Comparison of ENCODE assay signal across 16 mouse cellular contexts in the genomic region with DNA sequence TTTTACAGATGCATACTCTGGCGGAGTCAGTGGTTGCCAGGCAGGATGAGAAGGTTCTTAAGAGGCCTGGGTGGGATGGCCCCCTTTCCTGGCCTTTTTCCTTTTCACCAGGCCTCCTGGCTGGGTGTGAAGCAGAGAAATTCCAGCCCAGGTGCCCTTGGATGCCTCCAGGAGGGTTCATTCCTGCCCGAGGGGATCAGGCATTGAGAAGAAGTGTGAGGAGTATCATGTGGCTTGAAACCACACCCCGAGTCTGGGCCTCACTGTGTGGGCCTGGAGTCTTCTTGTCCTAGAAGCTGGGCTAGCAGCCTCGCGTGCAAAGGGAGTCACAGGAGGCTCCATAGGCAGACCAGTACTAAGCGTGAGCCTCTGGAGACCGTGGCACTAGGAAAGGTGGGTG. TPM values are rescaled to one million over a fixed set of nuclear protein-coding genes. Genes with fewer than 3 reads are reported as not detected.
DNase-seq lines count a peak whose midpoint lies in the region; ATAC-seq and TF ChIP-seq lines count a peak whose summit lies in the region.
"Had no signal": no experiment of that assay in that cellular context is flagged by ENCODE, and none has a peak within 500 bp of the region (broad histone marks: within the 10 kb centered on the region; RNA-seq: fewer than 3 reads in every experiment).

No protein-coding gene starts in this region.

- no peak overlapping the region for H3K4me2 ChIP-seq in lung, embryonic 16.5 days (ENCODE audit: low read depth, low read length)
- H3K4me2 ChIP-seq in lung, postnatal 0 days (replicated peaks; ENCODE audit: low read depth, low read length) = no peak overlapping the region
- H3K4me2 ChIP-seq in liver, postnatal 0 days (ENCODE audit: low read depth, low read length) = 0 out of 2 replicates have a peak overlapping the region, but pooled peaks have one; percentile 12
- H3K4me2 ChIP-seq: limb, embryonic 12.5 days; midbrain, embryonic 13.5 days had no signal

- WGBS in lung, embryonic 16.5 days = 57% methylated on average over 7 of the region's 7 CpGs
- 61% methylated on average over 7 of the region's 7 CpGs for WGBS in lung, postnatal 0 days
- 66% methylated on average over 7 of the region's 7 CpGs for WGBS in embryonic facial prominence, embryonic 10.5 days
- 64% methylated on average over 7 of the region's 7 CpGs for WGBS in liver, postnatal 0 days (ENCODE audit: insufficient replicate concordance)

- H3K9ac ChIP-seq in lung, embryonic 16.5 days (ENCODE audit: low read length) = no peak overlapping the region
- no peak overlapping the region for H3K9ac ChIP-seq in lung, postnatal 0 days (replicated peaks; ENCODE audit: low read depth)
- H3K9ac ChIP-seq in liver, postnatal 0 days (replicated peaks) = no peak overlapping the region
- H3K9ac ChIP-seq: limb, embryonic 12.5 days; midbrain, embryonic 13.5 days had no signal

- no peak for DNase-seq in frontal cortex, postnatal 25 days (ENCODE audit: low spot score in 2 of 2)
- DNase-seq in lung, postnatal 0 days (ENCODE audit: low spot score) = no peak
- no peak for DNase-seq in embryonic facial prominence, embryonic 10.5 days (ENCODE audit: low spot score)
- peak; percentile 21 for DNase-seq in liver, postnatal 0 days
- no peak for DNase-seq in gastrocnemius, postnatal 25 days
- DNase-seq in cerebellum, adult 18-20 months = no peak
- DNase-seq: adrenal gland, postnatal 25 days; B cell, adult 2 months; cerebellum, adult 9-10 months; kidney, adult 8-10 months; layer of hippocampus, postnatal 36 days had no signal

- no peak for TF ChIP-seq CTCF in lung, postnatal 0 days (IDR thresholded peaks at IDR 0.05)
- TF ChIP-seq CTCF in liver, postnatal 0 days (IDR thresholded peaks at IDR 0.05; ENCODE audit: low read depth) = no peak

- ATAC-seq in frontal cortex, adult (ENCODE audit: low TSS enrichment) = 0 out of 2 replicates have a peak, but pooled peaks have one; percentile 32
- ATAC-seq in lung, embryonic 16.5 days (ENCODE audit: low read depth) = no peak; the same call in 1 of the 2 replicates
- no peak for ATAC-seq in lung, postnatal 0 days
- no peak for ATAC-seq in liver, postnatal 0 days
- ATAC-seq: activated CD4-positive, CD25-positive, alpha-beta regulatory T cell, adult 4 months; midbrain, embryonic 13.5 days had no signal

- H3K27me3 ChIP-seq in lung, embryonic 16.5 days (ENCODE audit: control insufficient read depth, insufficient read depth, low read depth, low read length) = no peaks in the 10 kb centered on the region
- H3K27me3 ChIP-seq in lung, postnatal 0 days (replicated peaks; ENCODE audit: insufficient read depth, low read length) = no peaks in the 10 kb centered on the region
- no peaks in the 10 kb centered on the region for H3K27me3 ChIP-seq in embryonic facial prominence, embryonic 10.5 days (replicated peaks; ENCODE audit: low read depth, poor library complexity, severe bottlenecking)
- H3K27me3 ChIP-seq in liver, postnatal 0 days (ENCODE audit: insufficient read depth, low read length) = no peaks in the 10 kb centered on the region
- H3K27me3 ChIP-seq: limb, embryonic 12.5 days; midbrain, embryonic 13.5 days had no signal

- no peak overlapping the region for H3K4me3 ChIP-seq in lung, embryonic 16.5 days (ENCODE audit: low read length)
- H3K4me3 ChIP-seq in lung, postnatal 0 days (ENCODE audit: low read depth, low read length) = no peak overlapping the region
- H3K4me3 ChIP-seq in embryonic facial prominence, embryonic 10.5 days = no peak overlapping the region
- H3K4me3 ChIP-seq in liver, postnatal 0 days (ENCODE audit: low read depth, low read length) = no peak overlapping the region
- H3K4me3 ChIP-seq: limb, embryonic 12.5 days; midbrain, embryonic 13.5 days had no signal

- H3K36me3 ChIP-seq in lung, embryonic 16.5 days (ENCODE audit: control insufficient read depth, insufficient read depth, low read length) = peaks cover 5% of the 10 kb centered on the region
- no peaks in the 10 kb centered on the region for H3K36me3 ChIP-seq in lung, postnatal 0 days (ENCODE audit: insufficient read depth, low read length)
- H3K36me3 ChIP-seq in embryonic facial prominence, embryonic 10.5 days (replicated peaks) = peaks cover 28% of the 10 kb centered on the region
- H3K36me3 ChIP-seq in liver, postnatal 0 days (replicated peaks; ENCODE audit: insufficient read depth, low read length) = peaks cover 3% of the 10 kb centered on the region; the same call in 1 of the 2 replicates

- peaks cover 49% of the 10 kb centered on the region for H3K4me1 ChIP-seq in lung, embryonic 16.5 days (replicated peaks; ENCODE audit: control insufficient read depth, insufficient read depth, low read length)
- H3K4me1 ChIP-seq in lung, postnatal 0 days (ENCODE audit: insufficient read depth, low read depth, low read length) = peaks cover 8% of the 10 kb centered on the region; the same call in 1 of the 2 replicates
- peaks cover 48% of the 10 kb centered on the region for H3K4me1 ChIP-seq in embryonic facial prominence, embryonic 10.5 days
- H3K4me1 ChIP-seq in liver, postnatal 0 days (ENCODE audit: insufficient read depth) = peaks cover 44% of the 10 kb centered on the region

- no peak for TF ChIP-seq EP300 in lung, postnatal 0 days (IDR thresholded peaks at IDR 0.05)
- TF ChIP-seq EP300 in liver, postnatal 0 days (IDR thresholded peaks at IDR 0.05; ENCODE audit: low read depth) = no peak

- H3K9me3 ChIP-seq in lung, embryonic 16.5 days (ENCODE audit: control insufficient read depth, low read length) = no peaks in the 10 kb centered on the region
- H3K9me3 ChIP-seq in lung, postnatal 0 days (ENCODE audit: low read length) = no peaks in the 10 kb centered on the region
- no peaks in the 10 kb centered on the region for H3K9me3 ChIP-seq in embryonic facial prominence, embryonic 10.5 days
- H3K9me3 ChIP-seq in liver, postnatal 0 days (ENCODE audit: low read length) = no peaks in the 10 kb centered on the region
- H3K9me3 ChIP-seq: limb, embryonic 12.5 days; midbrain, embryonic 13.5 days had no signal

- 0 out of 2 replicates have a peak overlapping the region, but pooled peaks have one; percentile 29 for H3K27ac ChIP-seq in lung, embryonic 16.5 days (ENCODE audit: low read length)
- H3K27ac ChIP-seq in lung, postnatal 0 days (ENCODE audit: low read length) = no peak overlapping the region
- H3K27ac ChIP-seq in embryonic facial prominence, embryonic 10.5 days (replicated peaks) = peak overlapping the region; percentile 57; the same call in 1 of the 2 replicates
- no peak overlapping the region for H3K27ac ChIP-seq in liver, postnatal 0 days (ENCODE audit: low read depth)
- H3K27ac ChIP-seq: limb, embryonic 12.5 days had no signal

RNA-seq across cellular contexts. Expression of a gene that starts 19.5 kb away (rescaled TPM):
- 4.1 and 4.5 TPM in 2 replicates for polyA plus RNA-seq in lung, embryonic 16.5 days (2015; fragmentation: Nextera tagmentation; extraction: Ambion mirVana)
- polyA plus RNA-seq in lung, postnatal 0 days (2015; fragmentation: Nextera tagmentation; extraction: Ambion mirVana) = 2.0 and 2.2 TPM in 2 replicates
- polyA plus RNA-seq in embryonic facial prominence, embryonic 10.5 days (2016; fragmentation: Nextera tagmentation; extraction: Ambion mirVana) = 17.0 and 17.1 TPM in 2 replicates
- 1.4 and 1.6 TPM in 2 replicates for polyA plus RNA-seq in liver, postnatal 0 days (2015; fragmentation: Nextera tagmentation; extraction: Ambion mirVana)
- under 1 TPM; 0.83 to 0.97 TPM for total RNA-seq in gastrocnemius, postnatal 25 days (2021)

RNA-seq across cellular contexts. Expression of a gene that starts 23.0 kb away (rescaled TPM):
- polyA plus RNA-seq in lung, embryonic 16.5 days (2015; fragmentation: Nextera tagmentation; extraction: Ambion mirVana) = 8.5 and 9.7 TPM in 2 replicates
- 7.1 and 7.7 TPM in 2 replicates for polyA plus RNA-seq in lung, postnatal 0 days (2015; fragmentation: Nextera tagmentation; extraction: Ambion mirVana)
- 7.1 and 8.9 TPM in 2 replicates for polyA plus RNA-seq in embryonic facial prominence, embryonic 10.5 days (2016; fragmentation: Nextera tagmentation; extraction: Ambion mirVana)
- polyA plus RNA-seq in liver, postnatal 0 days (2015; fragmentation: Nextera tagmentation; extraction: Ambion mirVana) = 1.6 and 2.7 TPM in 2 replicates
- total RNA-seq in gastrocnemius, postnatal 25 days (2021) = 1 to 10 TPM; 1.3 to 1.7 TPM

RNA-seq across cellular contexts. Expression of a gene that starts 44.4 kb away (rescaled TPM):
- 0.16 and 0.20 TPM in 2 replicates for polyA plus RNA-seq in lung, embryonic 16.5 days (2015; fragmentation: Nextera tagmentation; extraction: Ambion mirVana)
- 0.07 TPM in 1 of 2 replicates, not detected in the other for polyA plus RNA-seq in lung, postnatal 0 days (2015; fragmentation: Nextera tagmentation; extraction: Ambion mirVana)
- polyA plus RNA-seq in embryonic facial prominence, embryonic 10.5 days (2016; fragmentation: Nextera tagmentation; extraction: Ambion mirVana) = 0.70 and 0.79 TPM in 2 replicates
- polyA plus RNA-seq in liver, postnatal 0 days (2015; fragmentation: Nextera tagmentation; extraction: Ambion mirVana) = 0.02 TPM in 1 of 2 replicates, not detected in the other
- total RNA-seq in gastrocnemius, postnatal 25 days (2021) = not detected
- polyA plus RNA-seq: activated CD4-positive, CD25-positive, alpha-beta regulatory T cell, adult 4 months had no signal

RNA-seq across cellular contexts. Expression of a gene that starts 50.4 kb away (rescaled TPM):
- 330 and 339 TPM in 2 replicates for polyA plus RNA-seq in lung, embryonic 16.5 days (2015; fragmentation: Nextera tagmentation; extraction: Ambion mirVana)
- polyA plus RNA-seq in lung, postnatal 0 days (2015; fragmentation: Nextera tagmentation; extraction: Ambion mirVana) = 197 and 200 TPM in 2 replicates
- 410 and 436 TPM in 2 replicates for polyA plus RNA-seq in embryonic facial prominence, embryonic 10.5 days (2016; fragmentation: Nextera tagmentation; extraction: Ambion mirVana)
- 147 and 149 TPM in 2 replicates for polyA plus RNA-seq in liver, postnatal 0 days (2015; fragmentation: Nextera tagmentation; extraction: Ambion mirVana)
- 100 to 1,000 TPM; 129 to 132 TPM for total RNA-seq in gastrocnemius, postnatal 25 days (2021)

Comparison
In these comparisons a context has a peak if more than half of its experiments do, and no peak if none do; other contexts are left out.
1. H3K27ac ChIP-seq: peak in lung, embryonic 16.5 days (single experiment) and embryonic facial prominence, embryonic 10.5 days (single experiment); none in lung, postnatal 0 days (single experiment) and liver, postnatal 0 days (single experiment).